Mouse (Mus musculus) left cerebral cortex, adult 9 months (tissue): ENCODE data around the gene Rpl23a.
A peak's percentile ranks its signal among the peaks of the same experiment; 100 is the strongest.

Source experiments
- DNase-seq, 2 experiments: peaks; one replicate each; pipeline ENCODE4 v3.0.0; 2022; ENCODE audit warnings: low spot score in 2 of 2

Gene Rpl23a

GRCm38 (mm10) chr11:78167257-78167959 lies 16.0 kb downstream of the Rpl23a start:
- DNase-seq, result no peak

- DNase-seq, result no peak
Measured at GRCm38 (mm10) chr11:78166640-78167039, 16.7 kb downstream of the Rpl23a start.

GRCm38 (mm10) chr11:78166161-78166560 lies 17.2 kb downstream of the Rpl23a start:
- DNase-seq, result no peak

GRCm38 (mm10) chr11:78165761-78166109 lies 17.6 kb downstream of the Rpl23a start:
- DNase-seq, result no peak

- peak in 1 of 2 experiments; percentile 47 for DNase-seq
Measured at GRCm38 (mm10) chr11:78164924-78165760, 18.2 kb downstream of the Rpl23a start, which contains the start of gene Traf4. Gene Traf4 (minus strand): TSS chr11:78165589.

- DNase-seq, result no peak
Measured at GRCm38 (mm10) chr11:78164604-78164923, 18.8 kb downstream of the Rpl23a start.

GRCm38 (mm10) chr11:78163681-78164603 lies 19.4 kb downstream of the Rpl23a start:
- DNase-seq, result no peak

- no peak for DNase-seq
Measured at GRCm38 (mm10) chr11:78163045-78163444, 20.3 kb downstream of the Rpl23a start.

- peak in 1 of 2 experiments; percentile 36 for DNase-seq
Measured at GRCm38 (mm10) chr11:78162504-78162903, 20.9 kb downstream of the Rpl23a start.

GRCm38 (mm10) chr11:78161968-78162367 lies 21.4 kb downstream of the Rpl23a start:
- no peak for DNase-seq

- DNase-seq, result no peak
Measured at GRCm38 (mm10) chr11:78161169-78161568, 22.2 kb downstream of the Rpl23a start.

- no peak for DNase-seq
Measured at GRCm38 (mm10) chr11:78160675-78161074, 22.7 kb downstream of the Rpl23a start.

- no peak for DNase-seq
Measured at GRCm38 (mm10) chr11:78160171-78160570, 23.2 kb downstream of the Rpl23a start.

- no peak for DNase-seq
Measured at GRCm38 (mm10) chr11:78159557-78159956, 23.8 kb downstream of the Rpl23a start.

GRCm38 (mm10) chr11:78159096-78159495 lies 24.3 kb downstream of the Rpl23a start:
- DNase-seq, result peak; percentile 62 to 90

GRCm38 (mm10) chr11:78156156-78156699 lies 27.2 kb downstream of the Rpl23a start:
- no peak for DNase-seq

- no peak for DNase-seq
Measured at GRCm38 (mm10) chr11:78155674-78156073, 27.7 kb downstream of the Rpl23a start.

- DNase-seq, result no peak
Measured at GRCm38 (mm10) chr11:78153778-78154177, 29.6 kb downstream of the Rpl23a start.

- peak; percentile 67 to 86 for DNase-seq
Measured at GRCm38 (mm10) chr11:78152299-78153231, 30.8 kb downstream of the Rpl23a start.

GRCm38 (mm10) chr11:78151161-78151560 lies 32.2 kb downstream of the Rpl23a start:
- no peak for DNase-seq
